Mouse (Mus musculus) left cerebral cortex, adult 2 months (tissue): ENCODE data around the gene Ccdc40. TPM values are rescaled to one million over a fixed set of nuclear protein-coding genes. Genes with fewer than 3 reads are reported as not detected.
A peak's percentile ranks its signal among the peaks of the same experiment; 100 is the strongest.

Experiments
- DNase-seq, 2 experiments: peaks; one replicate each; pipeline ENCODE4 v3.0.0; 2021 to 2022; ENCODE audit warnings: low spot score in 2 of 2, mixed read lengths in 1 of 2; ENCODE audit errors: extremely low spot score in 1 of 2
- H3K27ac ChIP-seq: fragments of 200-600 bp; 2 replicates; pipeline ENCODE4 v1.8.1; 2022
- H3K4me3 ChIP-seq: fragments of 200-600 bp; 2 replicates; pipeline ENCODE4 v1.8.1; 2022
- CTCF ChIP-seq: fragments of 200-600 bp; IDR thresholded peaks from 2 replicates; pipeline ENCODE4 v1.8.1; 2022; ENCODE audit warnings: antibody characterized with exemption, mild to moderate bottlenecking, moderate library complexity
- intact Hi-C: fragments of 180-260 bp; cut with DNase I; formaldehyde crosslinking; loops from one replicate; pipeline ENCODE4 v1.15.1; 2025
- total RNA-seq, 2 experiments: library from RNA; stranded (reverse); gene quantifications; 2 replicates each; pipeline ENCODE4 v1.2.3; 2021

Ccdc40 gene
- total RNA-seq, 2 experiments from 2014 or later: 1.3 to 1.5 TPM

DNA sequence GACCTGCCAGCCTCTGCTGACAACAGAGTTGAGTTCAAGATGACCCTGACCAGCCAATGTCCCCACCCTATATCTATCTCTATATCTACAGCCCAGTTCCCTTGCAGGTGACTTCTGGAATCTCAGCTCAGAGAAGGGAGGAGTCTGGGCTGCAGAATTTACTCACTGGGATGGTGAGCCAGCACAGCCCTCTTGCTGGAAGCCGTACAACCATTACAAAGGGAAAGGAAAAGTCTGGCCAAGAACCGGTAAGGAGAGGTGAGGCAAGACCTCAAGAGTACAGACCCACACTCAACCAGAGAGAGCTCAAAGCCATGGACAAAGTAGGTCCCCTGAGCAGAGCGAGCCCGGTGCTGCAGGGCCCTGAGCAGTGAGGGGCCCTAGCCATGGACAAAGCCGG, 36.2 kb upstream of the Ccdc40 start:
- Histone ChIP-seq H3K4me3 (no peak overlapping the region), H3K27ac (no peak overlapping the region)
- TF ChIP-seq CTCF: no peak
- intact Hi-C loops: no loop called here
- no peak for DNase-seq

DNA sequence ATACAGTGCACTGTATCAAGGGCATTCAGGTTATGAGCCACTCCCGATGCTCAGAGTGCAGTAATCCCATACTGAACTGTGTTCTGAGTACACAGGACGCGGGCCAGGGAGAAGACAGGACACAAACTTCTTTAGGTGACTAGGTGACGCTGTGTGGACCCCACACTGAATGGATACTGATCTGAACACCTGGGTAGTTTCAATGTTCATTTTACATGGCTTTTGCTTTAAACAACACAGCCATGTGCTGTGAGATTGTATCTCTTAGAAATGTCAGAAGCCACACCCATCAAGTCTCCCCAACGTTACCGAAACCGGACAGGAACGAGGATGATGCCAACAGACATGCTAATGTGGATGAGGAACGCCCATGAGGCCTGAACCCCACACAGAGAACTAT, 35.8 kb upstream of the Ccdc40 start:
- no peak for DNase-seq
- no peak for TF ChIP-seq CTCF
- Histone ChIP-seq H3K4me3 (no peak overlapping the region), H3K27ac (no peak overlapping the region)
- intact Hi-C loops: no loop called here

DNA sequence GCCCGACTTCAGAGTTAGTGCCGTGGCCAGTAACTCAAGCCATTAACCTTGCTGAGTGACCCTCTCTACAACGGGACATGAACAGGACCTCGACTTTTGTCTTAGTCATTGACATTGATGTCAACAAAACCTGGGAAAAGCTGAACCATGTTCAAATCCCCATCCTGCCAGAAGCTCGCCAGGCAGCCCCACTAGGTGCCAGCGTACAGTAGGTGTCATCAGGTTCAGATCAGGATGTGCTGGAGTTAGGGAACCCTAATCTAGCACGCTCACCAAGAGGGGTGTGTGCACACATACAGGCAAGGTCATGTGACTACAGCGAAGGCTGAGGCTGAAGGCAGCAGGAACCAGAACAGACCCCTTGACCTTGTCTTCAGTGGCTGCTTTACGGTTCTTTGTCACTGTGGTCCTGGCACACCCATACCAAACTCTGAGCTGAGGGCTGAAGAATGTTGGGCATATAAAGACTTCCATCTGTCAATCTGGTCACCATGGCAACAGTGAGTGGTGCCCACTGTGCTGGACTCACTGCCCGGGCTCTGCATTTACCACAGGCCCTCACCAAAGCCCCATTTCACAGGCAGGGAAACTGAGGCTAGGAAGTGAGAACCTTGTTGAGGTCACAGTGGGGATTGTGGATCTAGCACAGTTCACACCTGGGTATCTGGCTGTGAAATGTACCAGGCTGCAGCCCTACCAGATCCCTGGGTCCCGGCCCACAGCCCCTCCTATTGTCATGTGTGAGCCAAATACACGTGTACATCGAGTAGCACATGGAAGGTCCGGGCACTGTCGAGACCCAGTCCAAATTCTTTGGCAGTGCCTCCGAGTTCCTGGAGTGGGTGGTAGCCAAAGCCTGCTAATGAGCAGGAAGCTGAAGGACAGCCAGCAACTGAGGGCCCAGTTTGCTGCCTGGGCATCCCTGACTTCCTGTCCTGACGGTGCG, 30.5 kb upstream of the Ccdc40 start:
- H3K4me3 ChIP-seq: no peak overlapping the region
- intact Hi-C loops: no loop called here
- TF ChIP-seq CTCF: no peak
- H3K27ac ChIP-seq: no peak overlapping the region
- no peak for DNase-seq

DNA sequence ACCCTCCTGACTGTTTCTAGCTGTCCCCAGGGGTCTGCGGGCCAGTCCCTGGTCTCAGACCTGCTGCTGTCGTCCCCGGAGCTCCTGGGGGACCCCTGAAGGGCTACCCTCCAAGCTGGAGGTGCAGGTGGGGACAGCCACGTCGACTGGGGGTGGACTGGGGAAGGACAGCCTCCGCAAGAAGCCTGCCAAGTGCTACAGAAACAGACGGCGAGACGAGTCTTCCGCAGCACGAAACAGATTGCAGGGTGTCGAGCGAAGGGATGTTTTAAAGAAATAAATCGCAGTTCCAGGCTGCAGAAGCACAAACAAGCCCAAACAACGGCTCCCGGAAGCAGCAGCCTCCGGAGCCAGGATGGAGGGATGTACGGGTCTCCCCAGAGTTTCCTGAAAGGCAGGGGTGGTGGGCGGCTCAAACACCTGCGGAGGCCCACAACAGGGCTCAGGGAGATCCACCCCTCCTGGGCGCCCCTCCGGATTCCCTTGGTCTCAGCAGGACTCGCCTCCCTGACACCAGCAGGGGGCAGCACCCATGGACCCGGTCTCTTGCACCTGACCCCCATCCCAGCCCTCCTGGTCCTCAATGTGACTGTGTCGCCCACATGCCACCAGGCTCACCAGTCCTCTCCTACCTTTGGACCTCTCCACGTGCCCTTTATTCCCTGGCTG, 29.7 kb upstream of the Ccdc40 start:
- Histone ChIP-seq H3K27ac (no peak overlapping the region), H3K4me3 (no peak overlapping the region)
- intact Hi-C loops: no loop called here
- TF ChIP-seq CTCF: peak; percentile 68
- peak; percentile 47 to 72 for DNase-seq

DNA sequence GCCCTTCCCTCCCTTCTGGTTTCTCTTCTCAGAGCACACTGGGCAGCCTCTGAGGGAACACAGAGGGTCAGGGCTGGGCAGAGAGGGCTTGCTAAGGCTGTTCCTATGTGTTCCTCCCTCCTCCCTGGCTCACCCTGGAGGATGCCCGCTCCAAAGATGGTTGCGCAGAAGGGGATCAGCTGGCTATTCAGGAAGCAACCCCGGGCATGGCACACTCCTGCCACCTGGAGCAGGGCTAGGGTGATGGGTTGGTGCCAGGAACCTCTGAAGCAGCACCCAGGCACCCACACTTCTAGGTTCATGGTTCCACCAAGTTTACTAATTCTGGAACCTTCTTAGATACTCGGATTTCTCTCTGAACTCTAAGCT, 29.2 kb upstream of the Ccdc40 start:
- intact Hi-C loops: no loop called here
- no peak overlapping the region for H3K4me3 ChIP-seq
- no peak for TF ChIP-seq CTCF
- DNase-seq: no peak
- H3K27ac ChIP-seq: no peak overlapping the region

DNA sequence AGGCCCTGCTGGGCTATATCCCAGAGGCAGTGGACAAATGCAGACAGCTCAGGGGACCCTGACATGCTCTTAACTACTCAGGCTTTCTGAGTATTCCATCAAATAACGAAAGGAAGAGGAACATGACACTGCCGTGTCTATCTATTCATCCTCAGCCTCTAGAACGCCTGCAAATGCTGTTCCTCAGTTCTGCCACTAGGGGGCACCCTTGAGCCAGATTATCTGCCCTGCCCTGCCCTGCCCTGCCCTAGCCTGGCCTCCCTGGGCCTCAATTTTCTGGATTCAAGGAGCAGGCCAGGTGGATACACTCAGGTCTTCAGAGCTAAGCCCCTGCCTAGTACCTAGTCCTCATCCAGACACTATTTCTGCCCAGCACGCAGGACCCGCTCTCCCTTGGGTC, 24.9 kb upstream of the Ccdc40 start:
- intact Hi-C loops: loop anchor here (1.0 kb wide), 1 partner anchor 46 kb away; no protein-coding TSS in a partner anchor
- DNase-seq: no peak
- peak; percentile 86 for TF ChIP-seq CTCF
- Histone ChIP-seq H3K27ac (no peak overlapping the region), H3K4me3 (no peak overlapping the region)

DNA sequence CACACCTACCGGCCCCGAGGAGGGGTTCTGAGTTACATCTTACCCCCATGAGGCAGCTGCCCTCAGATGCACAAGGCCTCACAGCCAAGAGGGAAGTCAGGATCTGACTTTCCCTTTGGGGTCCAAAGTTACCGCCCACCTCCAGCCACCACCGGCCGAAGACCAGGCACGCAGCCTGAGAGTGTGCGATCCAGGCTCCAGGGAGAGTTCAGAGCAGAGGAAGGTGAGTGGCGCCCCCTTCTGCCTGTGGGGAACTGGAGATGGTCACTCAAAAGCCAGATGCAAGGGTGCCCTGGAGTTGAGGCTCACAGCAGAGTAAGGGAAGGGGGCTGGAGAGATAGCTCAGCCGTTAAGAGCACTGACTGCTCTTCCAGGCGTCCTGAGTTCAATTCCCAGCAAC, 22.6 kb upstream of the Ccdc40 start:
- intact Hi-C loops: loop anchor here (2.0 kb wide), 1 partner anchor 25 kb away; no protein-coding TSS in a partner anchor

DNA sequence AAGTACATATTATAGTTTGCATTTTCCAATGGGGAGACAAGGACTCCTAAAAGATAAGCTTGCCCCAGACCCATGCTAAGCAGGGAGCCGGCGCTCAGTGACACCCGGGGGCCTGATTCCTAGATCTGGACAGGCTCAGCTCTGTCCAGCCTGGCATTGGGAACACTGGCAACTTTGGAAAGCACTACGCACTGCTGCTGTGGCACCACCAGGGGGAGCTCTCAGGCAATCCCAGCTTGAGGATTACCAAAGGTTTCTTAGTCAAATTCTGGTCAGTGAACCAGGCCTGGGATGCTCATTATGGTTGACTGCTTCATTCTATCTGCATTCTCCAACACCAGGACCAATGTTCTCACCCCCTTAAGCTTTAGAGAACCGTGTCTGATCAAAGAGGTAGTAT, 21.8 kb upstream of the Ccdc40 start:
- DNase-seq: peak; percentile 56 to 73
- Histone ChIP-seq H3K27ac (no peak overlapping the region), H3K4me3 (no peak overlapping the region)
- peak; percentile 98 for TF ChIP-seq CTCF
- intact Hi-C loops: no loop called here

More for the DNA sequence above, 22.6 kb upstream of the Ccdc40 start:
- DNase-seq: no peak
- Histone ChIP-seq H3K27ac (no peak overlapping the region), H3K4me3 (no peak overlapping the region)
- TF ChIP-seq CTCF: no peak

DNA sequence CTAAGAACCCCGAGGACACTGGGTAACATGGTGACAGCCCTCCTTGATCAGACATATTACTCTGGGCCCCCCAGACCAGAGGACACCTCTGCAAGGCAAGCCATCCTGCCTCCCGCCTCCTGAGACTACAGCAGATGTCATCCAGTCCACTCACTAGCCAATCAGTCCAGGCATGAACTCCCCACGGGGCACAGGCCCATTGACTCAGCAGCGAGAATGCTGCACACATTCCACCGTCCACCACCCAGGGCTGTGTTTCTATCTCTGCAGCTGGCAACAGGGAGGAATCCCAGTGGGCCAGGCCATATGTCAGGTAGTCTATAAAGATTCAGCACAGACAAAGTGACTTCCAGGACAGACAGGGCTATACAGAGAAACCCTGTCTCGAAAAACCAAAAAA, 20.4 kb upstream of the Ccdc40 start:
- no peak for DNase-seq
- intact Hi-C loops: no loop called here
- no peak overlapping the region for H3K4me3 ChIP-seq
- TF ChIP-seq CTCF: no peak
- H3K27ac ChIP-seq: no peak overlapping the region

DNA sequence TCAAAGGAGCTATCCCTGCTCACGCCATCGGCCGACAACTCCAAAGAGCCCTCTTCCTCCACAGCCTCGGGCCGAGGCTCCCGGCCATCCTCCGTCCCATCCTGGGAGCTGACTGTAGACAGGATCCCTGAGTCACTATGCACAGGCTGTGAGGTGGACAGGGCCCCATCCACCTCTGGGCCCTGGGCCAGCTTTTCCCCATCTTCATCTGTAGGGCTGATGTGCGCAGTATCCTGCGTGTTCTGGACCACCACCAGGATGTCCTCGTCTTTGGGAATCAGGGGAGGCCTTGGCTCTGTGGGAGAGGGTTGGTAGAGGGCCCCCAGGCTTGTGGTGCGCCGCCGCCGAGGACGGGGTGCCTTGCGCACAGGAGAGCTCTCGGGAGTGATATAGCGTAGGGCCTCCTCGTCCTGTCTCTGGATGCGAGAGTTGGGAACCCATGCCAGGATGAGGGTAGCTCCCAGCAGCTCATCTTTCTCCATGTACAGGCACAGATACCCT, 19.5 kb upstream of the Ccdc40 start:
- Histone ChIP-seq H3K27ac (no peak overlapping the region), H3K4me3 (no peak overlapping the region)
- DNase-seq: no peak
- TF ChIP-seq CTCF: no peak
- intact Hi-C loops: no loop called here

DNA sequence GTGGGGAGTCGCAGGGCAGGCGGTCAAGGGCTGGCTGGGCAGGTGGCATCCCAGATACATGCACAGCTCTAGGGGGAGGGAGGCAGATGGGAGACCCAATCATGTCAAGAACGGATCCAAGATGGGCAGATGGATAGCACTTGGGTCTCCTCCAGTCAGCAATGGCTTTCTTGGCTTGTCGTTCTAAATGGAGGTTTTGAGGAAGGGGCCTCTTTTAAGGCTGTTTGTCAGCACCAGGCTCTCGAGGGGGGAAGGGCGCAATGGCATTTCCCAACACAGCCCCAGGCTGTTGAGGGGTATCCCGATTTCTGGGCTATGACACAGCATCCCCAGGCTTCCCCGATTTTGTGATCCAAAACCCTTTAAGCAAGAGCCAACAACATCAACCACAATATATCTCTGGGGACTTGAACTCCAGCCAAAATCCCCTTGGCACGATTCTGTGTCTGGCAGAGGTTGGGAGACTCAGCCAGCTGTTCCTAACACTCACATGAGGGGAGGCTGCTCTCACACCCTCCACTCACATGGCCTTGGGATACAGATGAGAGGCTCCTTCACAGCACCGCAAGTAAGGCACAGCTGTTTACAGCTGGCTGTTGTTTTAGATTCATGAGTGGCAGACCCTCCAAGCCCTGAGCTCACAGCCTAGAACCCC, 18.9 kb upstream of the Ccdc40 start:
- intact Hi-C loops: no loop called here
- H3K27ac ChIP-seq: no peak overlapping the region
- no peak for TF ChIP-seq CTCF
- no peak for DNase-seq
- no peak overlapping the region for H3K4me3 ChIP-seq
